Mouse (Mus musculus) megakaryocyte, embryonic 14.5 days (primary cell): Measurements from ENCODE around the gene Dock7.

Source experiments
- FLI1 ChIP-seq: IDR thresholded peaks from 2 replicates; pipeline ENCODE4 v1.6.1; 2012; ENCODE audit warnings: low read length, inconsistent platforms, mixed read lengths
- GATA1 ChIP-seq: IDR thresholded peaks from 3 replicates; pipeline ENCODE4 v1.6.1; 2012; ENCODE audit warnings: mixed read lengths, low read length, inconsistent platforms, borderline replicate concordance

- TF ChIP-seq GATA1 (no peak), FLI1 (no peak)
Observed at GRCm38 (mm10) chr4:99161457-99161971, 40.8 kb upstream of the Dock7 start.
